Mouse (Mus musculus) stomach, postnatal 0 days (tissue): Measurements from ENCODE around the gene Zfp148.

Source experiments
- CTCF ChIP-seq: IDR thresholded peaks from 2 replicates; pipeline ENCODE4 v1.5.1; 2016; ENCODE audit warnings: antibody characterized with exemption, low read depth, mild to moderate bottlenecking, moderate library complexity
- EP300 ChIP-seq: optimal IDR thresholded peaks from 2 replicates; pipeline ENCODE3; 2016; ENCODE audit warnings: antibody characterized with exemption

GRCm38 (mm10) chr16:33343601-33344000 lies 37.0 kb upstream of the Zfp148 start:
- TF ChIP-seq CTCF, result no peak
- TF ChIP-seq EP300, result no peak
